Mouse (Mus musculus): ENCODE results near the gene Soat1.

- TF ChIP-seq CTCF (IDR thresholded peaks at IDR 0.05; ENCODE audit: low read depth, low read length) (no peak), GATA1 (IDR thresholded peaks at IDR 0.05; ENCODE audit: borderline replicate concordance, low read length) (no peak)
Observed at GRCm38 (mm10) chr1:156403251-156403650, 70.9 kb downstream of the Soat1 start.
